Comparison of ENCODE assay signal across 11 mouse cellular contexts in genomic region chr1:53749881-53750385, GRCm38 (mm10). TPM values are rescaled to one million over a fixed set of nuclear protein-coding genes. Genes with fewer than 3 reads are reported as not detected.
"Had no signal": no experiment of that assay in that cellular context is flagged by ENCODE, and none has a peak within 500 bp of the region (broad histone marks: within the 10 kb centered on the region; RNA-seq: fewer than 3 reads in every experiment).

No protein-coding gene starts in this region.

RNA-seq across cellular contexts. Expression of gene Dnah7a, which starts 43.3 kb away (rescaled TPM):
- total RNA-seq: liver, adult 2 months; megakaryocyte, adult 5-6 weeks; megakaryocyte-erythroid progenitor cell, adult 5-6 weeks had no signal
- polyA plus RNA-seq: liver, adult 2 months; liver, embryonic 12.5 days; liver, embryonic 13.5 days; liver, embryonic 14.5 days; liver, embryonic 15.5 days; liver, embryonic 16.5 days; liver, postnatal 0 days; macrophage; myocyte had no signal
